Mouse (Mus musculus) stomach, adult 2 months (tissue): ENCODE measurements around the gene Gm21863. TPM values are rescaled to one million over a fixed set of nuclear protein-coding genes. Genes with fewer than 3 reads are reported as not detected.

Experiments
- polyA plus RNA-seq: library from polyadenylated mRNA; depleted of rRNA; stranded (reverse); fragments of >200 nt; gene quantifications from 2 replicates; pipeline ENCODE4 v1.2.3, GENCODE M21; 2012; rRNA removed

Gm21863 gene
- not detected in 2 replicates for polyA plus RNA-seq

DNA sequence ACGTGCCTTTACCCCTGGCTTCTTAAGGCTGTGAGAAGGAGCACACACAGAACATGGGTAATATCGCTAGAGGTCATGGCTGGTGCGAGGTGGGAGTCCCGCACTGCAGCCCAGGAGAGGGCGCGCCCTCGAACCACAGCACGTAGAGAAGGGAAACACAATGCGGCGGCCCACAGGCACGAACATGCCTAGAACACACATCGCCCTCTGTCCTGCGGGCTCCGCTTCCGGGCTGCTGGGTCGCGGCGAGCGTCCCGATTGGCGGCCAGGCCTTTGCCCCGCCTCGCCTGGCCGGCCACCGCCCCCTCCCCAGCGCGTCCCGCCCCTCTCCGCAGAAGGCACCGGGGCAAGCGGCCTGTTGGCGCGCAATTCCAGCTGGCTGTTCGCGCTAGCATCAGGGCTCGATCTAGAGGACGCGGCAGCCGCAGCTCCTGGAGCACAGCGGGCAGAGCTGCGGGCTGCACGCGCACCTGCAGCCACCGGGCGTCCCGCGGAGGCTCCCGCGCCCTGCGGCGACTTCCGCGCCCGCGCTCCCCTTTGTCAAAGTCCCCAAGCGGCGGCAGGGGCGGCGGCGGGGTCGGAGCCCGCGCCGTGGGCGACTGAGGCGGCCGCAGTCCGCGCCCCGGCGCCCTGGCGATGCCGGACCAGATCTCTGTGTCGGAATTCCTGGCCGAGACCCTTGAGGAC, at the start of gene Gm21863:
Gm21863 (plus strand) TSS at position 637 of the 687 bp plus-strand sequence.

